Mouse (Mus musculus): ENCODE measurements at regions not wholly inside any gene's neighbourhood (a gene's known extent, or its start where the extent isn't known, plus 50 kb on each side); places are given as distances from the start of the nearest gene placed in this dataset.

DNA sequence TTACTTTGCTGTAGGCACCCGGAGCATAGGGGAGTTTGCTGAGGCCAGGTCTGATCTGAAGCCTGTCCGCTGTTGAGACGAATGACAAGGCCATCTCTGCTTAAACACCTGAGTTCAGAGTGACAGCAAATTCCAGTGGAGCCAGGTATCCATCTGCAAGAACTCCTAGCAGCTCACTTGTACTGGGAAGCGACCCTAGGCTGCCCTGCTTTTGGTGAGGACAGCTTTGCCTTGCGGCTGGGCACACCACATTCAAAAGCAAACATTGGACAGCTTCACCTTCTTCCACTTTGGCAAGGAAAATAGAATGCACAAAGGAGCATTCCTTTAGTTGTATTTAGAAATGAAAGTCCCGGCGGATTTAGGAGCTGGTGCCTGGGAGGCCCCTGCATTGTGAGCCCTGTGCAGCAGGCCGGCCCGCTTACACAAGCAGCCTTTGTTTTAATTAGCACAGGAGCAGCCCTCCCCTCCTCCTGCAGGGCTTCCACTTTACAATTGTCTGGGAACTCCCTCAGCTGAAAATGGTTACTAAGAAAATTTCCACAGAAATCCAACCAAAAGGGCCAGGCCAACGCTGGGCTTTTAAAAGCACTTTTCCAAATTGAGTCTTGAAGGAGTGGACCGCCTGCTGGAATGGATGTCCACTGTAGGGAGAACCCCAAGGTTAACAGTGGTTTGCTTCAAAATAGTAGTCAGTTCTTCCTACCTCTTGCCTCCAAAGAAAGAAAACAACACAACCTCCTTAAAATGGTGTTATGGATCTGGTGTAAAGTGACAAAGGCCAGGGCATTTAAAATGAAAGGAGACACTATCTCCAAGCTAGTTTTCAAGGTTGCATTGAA, 321.6 kb upstream of the Mpdz start:
- WGBS = 6% methylated on average over 11 of the region's 11 CpGs
- no peaks in the 10 kb centered on the region for H3K27me3 ChIP-seq
- H3K27ac ChIP-seq = peak overlapping the region; percentile 84
- peaks cover 26% of the 10 kb centered on the region for H3K4me1 ChIP-seq
- no peaks in the 10 kb centered on the region for H3K9me3 ChIP-seq (replicated peaks)
- H3K36me3 ChIP-seq (ENCODE audit: poor library complexity, severe bottlenecking) = no peaks in the 10 kb centered on the region
- peak overlapping the region; percentile 7; the same call in 1 of the 2 replicates for H3K4me3 ChIP-seq
- peak overlapping the region; percentile 42 for H3K4me2 ChIP-seq
- H3K9ac ChIP-seq = no peak overlapping the region; the same call in 1 of the 2 replicates
- peak; percentile 94 for ATAC-seq

DNA sequence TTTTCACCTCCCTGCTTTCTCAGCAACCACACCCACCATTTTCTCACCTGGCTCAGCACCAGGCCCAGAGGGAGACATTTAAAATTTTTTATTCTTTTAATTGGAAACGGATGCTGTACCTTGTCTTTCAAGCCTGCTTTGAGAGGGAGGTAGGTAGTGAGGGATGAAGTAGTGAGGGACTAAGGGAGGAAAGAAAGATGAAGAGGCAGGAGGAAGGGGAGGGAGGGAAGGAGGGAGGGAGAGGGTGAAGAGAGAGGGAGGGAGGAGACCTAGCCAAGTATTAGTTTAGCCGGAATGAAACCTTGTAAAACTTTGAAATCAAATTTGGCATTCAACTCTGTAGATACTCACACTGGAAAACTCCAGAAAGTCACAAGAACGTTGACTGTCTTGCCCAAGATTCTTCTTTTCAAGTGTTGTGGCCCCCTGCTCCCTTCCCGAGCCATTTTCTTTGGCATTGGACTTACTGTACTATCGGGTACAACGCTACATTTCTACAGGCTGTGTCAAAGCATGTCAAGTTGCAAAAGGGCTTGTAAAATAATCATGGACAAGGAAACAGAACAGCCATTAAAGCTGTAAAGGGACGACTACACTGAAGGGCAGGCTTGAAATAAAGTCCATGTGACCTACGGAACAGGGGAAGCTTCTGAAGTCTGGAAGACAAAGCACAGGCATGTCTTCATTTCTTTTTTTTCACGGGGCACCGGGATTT, 320.9 kb upstream of the Mpdz start:
- H3K36me3 ChIP-seq (ENCODE audit: poor library complexity, severe bottlenecking) = no peaks in the 10 kb centered on the region
- peak overlapping the region; percentile 7; the same call in 1 of the 2 replicates for H3K4me3 ChIP-seq
- 14% methylated on average over 10 of the region's 10 CpGs for WGBS
- H3K4me2 ChIP-seq = peak overlapping the region; percentile 42
- H3K9ac ChIP-seq = no peak overlapping the region
- H3K27ac ChIP-seq = peak overlapping the region; percentile 84
- H3K27me3 ChIP-seq = no peaks in the 10 kb centered on the region
- ATAC-seq = peak; percentile 46; the same call in 1 of the 2 replicates
- H3K4me1 ChIP-seq = peaks cover 26% of the 10 kb centered on the region
- no peaks in the 10 kb centered on the region for H3K9me3 ChIP-seq (replicated peaks)

DNA sequence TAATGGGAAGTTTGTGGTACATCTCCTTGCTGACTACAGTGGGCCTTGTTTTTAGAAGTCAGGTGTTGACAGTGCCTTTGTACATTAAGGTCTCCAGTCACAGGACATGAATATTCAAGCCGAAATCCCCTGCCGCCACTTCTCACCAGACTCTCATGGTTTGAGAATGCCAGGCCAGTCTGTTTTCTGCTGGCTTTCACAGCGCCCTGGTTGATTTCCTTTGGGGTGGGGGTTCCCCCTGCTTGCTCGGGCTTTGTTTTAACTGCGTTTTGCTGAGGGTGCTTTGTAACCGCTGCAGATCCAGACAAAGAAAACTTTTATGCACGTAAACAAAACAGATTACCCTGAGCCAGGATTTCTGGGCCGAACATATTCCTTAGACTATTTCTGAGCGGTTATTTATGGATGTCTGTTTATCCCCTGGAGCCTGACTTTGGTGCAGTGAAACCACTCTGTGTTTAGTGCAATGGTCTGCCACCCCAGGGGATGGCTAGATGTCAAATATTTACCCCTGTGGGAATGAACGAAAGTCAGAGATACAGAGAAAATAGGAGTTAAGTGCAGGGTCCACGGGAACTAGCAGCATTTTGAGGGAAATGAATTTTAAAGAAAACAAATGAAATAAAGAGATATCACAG, 320.1 kb upstream of the Mpdz start:
- H3K4me1 ChIP-seq = peaks cover 26% of the 10 kb centered on the region
- H3K4me2 ChIP-seq = peak overlapping the region; percentile 35
- no peaks in the 10 kb centered on the region for H3K9me3 ChIP-seq (replicated peaks)
- H3K9ac ChIP-seq = peak overlapping the region; percentile 34
- H3K4me3 ChIP-seq = no peak overlapping the region
- no peaks in the 10 kb centered on the region for H3K36me3 ChIP-seq (ENCODE audit: poor library complexity, severe bottlenecking)
- peak; percentile 34; the same call in 1 of the 2 replicates for ATAC-seq
- H3K27me3 ChIP-seq = no peaks in the 10 kb centered on the region
- 8% methylated on average over 11 of the region's 11 CpGs for WGBS
- peak overlapping the region; percentile 84; the same call in 1 of the 2 replicates for H3K27ac ChIP-seq

DNA sequence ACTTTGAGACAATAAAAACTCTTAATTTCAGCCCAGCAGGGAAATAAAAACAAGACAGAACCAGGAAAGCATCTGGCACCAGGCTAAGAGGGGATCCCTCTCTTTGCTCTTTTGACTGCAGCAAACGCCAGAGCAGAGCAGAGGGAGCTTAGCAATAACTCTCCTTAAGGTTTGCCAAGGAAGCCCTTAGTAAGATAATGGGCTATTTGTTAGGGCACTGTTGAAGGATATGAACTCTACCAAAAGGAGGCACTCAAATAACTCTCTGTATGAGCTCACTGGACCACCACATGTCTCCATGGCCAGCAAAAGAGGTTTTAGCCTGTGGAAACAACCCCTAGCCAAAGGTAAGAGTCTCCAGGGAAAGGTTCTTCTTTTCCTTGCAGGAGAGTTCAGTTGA, 315.3 kb upstream of the Mpdz start:
- Histone ChIP-seq H3K4me3 (no peak overlapping the region), H3K27ac (no peak overlapping the region), H3K4me1 (peaks cover 6% of the 10 kb centered on the region), H3K4me2 (no peak overlapping the region), H3K9me3 (replicated peaks) (no peaks in the 10 kb centered on the region), H3K36me3 (ENCODE audit: poor library complexity, severe bottlenecking) (no peaks in the 10 kb centered on the region), H3K27me3 (no peaks in the 10 kb centered on the region), H3K9ac (no peak overlapping the region)
- ATAC-seq = no peak
- WGBS = 6% methylated on average over 1 of the region's 1 CpGs

DNA sequence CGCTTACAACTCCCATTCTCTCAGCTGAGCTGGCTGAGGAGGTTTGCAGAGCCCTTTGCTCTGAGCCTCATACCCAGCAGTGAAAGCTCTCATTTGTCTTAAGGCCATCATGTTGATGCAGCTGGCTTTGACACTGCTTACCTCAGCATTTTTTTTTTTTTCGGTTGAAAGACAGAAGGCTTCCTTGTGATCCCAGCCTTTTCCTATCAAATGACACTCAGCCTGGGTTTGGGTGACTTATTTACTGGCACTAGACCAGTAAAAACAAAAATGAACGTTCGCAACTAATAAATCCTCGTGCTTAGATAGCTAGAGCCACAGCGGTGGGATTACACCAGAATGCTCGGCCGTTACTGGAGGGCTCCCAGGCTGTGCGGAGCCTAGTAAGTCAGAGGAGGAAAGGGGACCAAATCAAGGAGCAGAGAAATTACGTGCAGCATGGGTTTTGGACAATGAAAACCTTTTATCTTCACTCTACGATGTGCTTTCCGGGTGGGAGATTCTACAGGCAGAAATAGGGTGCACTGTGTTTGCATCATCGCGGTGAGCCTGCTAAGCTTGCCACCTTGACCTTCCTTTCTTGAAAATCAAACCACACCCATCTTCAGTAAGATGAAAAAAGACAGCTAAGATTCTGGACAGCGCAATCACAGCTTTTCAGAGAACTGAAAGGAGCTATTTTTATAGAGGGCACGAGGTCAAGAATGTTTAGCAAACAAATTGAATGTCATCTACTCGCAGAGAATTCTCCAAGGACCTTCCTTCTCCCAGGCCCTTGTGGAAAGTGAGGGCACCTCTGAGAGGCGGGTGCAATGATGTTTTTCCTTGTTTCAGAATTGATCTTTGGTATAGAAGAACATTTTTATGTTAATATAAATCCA, 302.3 kb upstream of the Mpdz start:
- Histone ChIP-seq H3K4me2 (peak overlapping the region; percentile 37; the same call in 1 of the 2 replicates), H3K27me3 (no peaks in the 10 kb centered on the region), H3K4me3 (no peak overlapping the region), H3K27ac (peak overlapping the region; percentile 73), H3K4me1 (peaks cover 19% of the 10 kb centered on the region), H3K9ac (0 out of 2 replicates have a peak overlapping the region, but pooled peaks have one; percentile 26), H3K9me3 (replicated peaks) (no peaks in the 10 kb centered on the region), H3K36me3 (ENCODE audit: poor library complexity, severe bottlenecking) (no peaks in the 10 kb centered on the region)
- peak; percentile 80 for ATAC-seq
- 27% methylated on average over 18 of the region's 18 CpGs for WGBS

DNA sequence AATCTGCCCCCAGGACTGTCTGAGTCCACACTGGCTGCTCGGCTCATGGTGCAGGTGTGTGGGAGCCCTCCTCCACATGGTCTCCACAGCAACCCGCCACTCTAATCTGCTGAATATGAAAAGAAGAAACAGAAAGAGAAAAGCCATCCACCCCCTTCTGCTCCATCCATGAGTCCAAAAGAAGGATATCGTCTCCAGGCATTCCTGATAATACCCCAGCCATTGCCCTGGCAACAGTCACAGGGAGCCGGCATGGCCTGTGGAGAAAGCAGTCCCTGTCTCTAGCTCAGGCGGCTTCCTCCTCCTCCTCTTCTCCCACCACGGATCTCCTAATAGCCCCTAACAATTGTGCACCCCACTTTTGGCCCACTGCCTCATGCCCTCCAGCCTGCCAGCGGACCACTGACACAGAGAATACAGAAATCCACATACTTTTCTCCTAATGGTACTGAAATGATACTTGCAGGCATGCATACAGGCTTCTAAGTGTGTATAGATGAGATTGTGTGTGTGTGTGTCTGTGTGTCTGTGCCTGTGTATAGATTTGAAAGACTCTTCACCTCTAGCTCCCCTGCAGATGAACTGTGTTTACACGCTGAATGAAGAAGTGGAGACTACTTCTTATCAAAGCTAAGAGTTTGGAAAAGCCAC, 301.5 kb upstream of the Mpdz start:
- H3K4me3 ChIP-seq = no peak overlapping the region
- H3K9ac ChIP-seq = peak overlapping the region; percentile 26
- ATAC-seq = peak; percentile 86
- H3K36me3 ChIP-seq (ENCODE audit: poor library complexity, severe bottlenecking) = no peaks in the 10 kb centered on the region
- peak overlapping the region; percentile 37 for H3K4me2 ChIP-seq
- peak overlapping the region; percentile 73 for H3K27ac ChIP-seq
- 8% methylated on average over 8 of the region's 8 CpGs for WGBS
- no peaks in the 10 kb centered on the region for H3K27me3 ChIP-seq
- no peaks in the 10 kb centered on the region for H3K9me3 ChIP-seq (replicated peaks)
- peaks cover 19% of the 10 kb centered on the region for H3K4me1 ChIP-seq

DNA sequence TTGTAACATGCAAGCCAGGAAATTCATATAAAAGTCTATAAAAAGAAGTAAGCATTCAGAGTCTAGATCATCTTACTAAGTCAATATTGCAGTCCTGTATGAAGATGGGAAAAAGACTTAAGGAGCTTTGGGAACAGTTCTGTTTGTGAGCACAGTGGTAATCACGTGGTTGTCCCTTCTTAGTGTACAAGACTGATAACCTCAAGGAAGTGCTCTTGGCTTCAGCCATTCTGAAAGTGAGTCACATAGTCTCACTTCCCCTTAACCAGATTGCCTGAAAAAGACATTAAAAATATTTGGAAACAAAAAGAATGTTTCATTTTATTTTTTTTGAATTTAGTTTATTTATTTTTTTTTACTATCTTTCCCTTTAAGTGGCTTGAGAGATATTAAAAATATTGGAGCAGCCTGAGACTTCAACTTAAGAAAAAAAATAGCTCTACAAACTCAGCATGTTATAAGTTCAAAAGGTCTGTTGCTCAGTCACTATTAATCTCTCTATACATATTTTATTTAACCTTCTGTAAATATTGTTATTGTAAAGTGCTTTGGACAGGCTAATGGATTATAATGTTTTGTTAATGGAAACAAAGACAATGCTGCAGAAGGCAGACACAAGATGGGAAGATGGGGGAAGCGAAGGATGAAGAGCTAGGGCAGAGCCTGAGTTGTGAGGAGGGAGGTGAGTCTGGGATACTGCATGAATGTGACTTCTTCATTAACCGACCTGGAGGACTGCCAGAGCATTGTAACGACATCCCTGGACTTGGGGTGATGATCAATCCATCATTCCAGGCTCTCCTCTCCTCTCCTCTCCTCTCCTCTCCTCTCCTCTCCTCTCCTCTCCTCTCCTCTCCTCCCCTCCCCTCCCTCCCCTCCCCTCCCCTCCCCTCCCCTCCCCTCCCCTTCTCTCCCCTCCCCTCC, 300.2 kb upstream of the Mpdz start:
- no peaks in the 10 kb centered on the region for H3K36me3 ChIP-seq (ENCODE audit: poor library complexity, severe bottlenecking)
- H3K4me1 ChIP-seq = peaks cover 21% of the 10 kb centered on the region
- H3K9me3 ChIP-seq (replicated peaks) = no peaks in the 10 kb centered on the region
- no peak overlapping the region for H3K27ac ChIP-seq
- 74% methylated on average over 4 of the region's 4 CpGs for WGBS
- no peak for ATAC-seq
- H3K4me3 ChIP-seq = no peak overlapping the region
- H3K27me3 ChIP-seq = no peaks in the 10 kb centered on the region
- no peak overlapping the region for H3K4me2 ChIP-seq
- no peak overlapping the region for H3K9ac ChIP-seq

DNA sequence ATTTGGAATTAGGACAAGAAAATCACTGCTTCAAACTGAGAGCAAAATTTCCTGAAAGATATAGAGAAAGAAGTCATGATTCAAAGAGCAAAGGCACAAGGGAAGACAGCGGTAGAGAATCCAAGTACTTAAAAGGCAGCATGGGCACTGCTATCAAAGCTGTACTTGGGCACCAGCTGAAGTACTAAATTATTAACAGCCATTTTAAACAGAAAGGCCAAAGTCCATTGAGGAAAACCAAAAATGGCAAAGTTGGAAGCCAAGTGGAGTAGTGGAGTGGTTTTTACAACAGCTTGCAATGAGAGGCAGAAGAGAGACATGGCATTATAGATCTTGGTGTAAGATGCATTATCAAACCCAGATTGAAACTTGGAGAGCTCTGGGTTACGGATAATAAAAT, 291.8 kb upstream of the Mpdz start:
- Histone ChIP-seq H3K9me3 (replicated peaks) (no peaks in the 10 kb centered on the region), H3K4me3 (no peak overlapping the region), H3K4me1 (0 out of 2 replicates have a peak, but pooled peaks cover 8% of the 10 kb centered on the region), H3K4me2 (no peak overlapping the region), H3K9ac (no peak overlapping the region), H3K27ac (no peak overlapping the region), H3K36me3 (ENCODE audit: poor library complexity, severe bottlenecking) (no peaks in the 10 kb centered on the region), H3K27me3 (no peaks in the 10 kb centered on the region)
- 97% methylated on average over 2 of the region's 2 CpGs for WGBS
- no peak for ATAC-seq

DNA sequence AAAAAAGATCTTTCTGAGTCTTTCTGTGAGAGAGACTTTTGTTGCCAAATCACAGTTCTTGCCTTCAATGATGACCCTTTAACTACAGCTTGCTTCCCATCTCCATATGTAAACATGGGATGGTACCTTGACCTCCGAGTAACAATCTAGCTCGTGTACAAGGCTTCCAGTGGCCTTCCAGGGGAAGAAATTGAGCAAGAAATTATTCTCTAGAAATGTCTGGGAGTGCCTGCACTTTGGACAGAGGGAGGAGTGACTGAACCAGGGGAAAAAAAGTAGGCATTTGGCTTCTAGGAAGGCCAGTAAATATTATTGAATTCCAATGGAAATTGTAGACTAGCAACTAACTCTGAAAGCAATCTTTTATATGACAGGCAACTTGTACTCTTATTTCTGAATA, 287.8 kb upstream of the Mpdz start:
- Histone ChIP-seq H3K27ac (no peak overlapping the region), H3K36me3 (ENCODE audit: poor library complexity, severe bottlenecking) (no peaks in the 10 kb centered on the region), H3K9ac (no peak overlapping the region), H3K4me3 (no peak overlapping the region), H3K27me3 (no peaks in the 10 kb centered on the region), H3K4me1 (peaks cover 23% of the 10 kb centered on the region), H3K4me2 (no peak overlapping the region), H3K9me3 (replicated peaks) (no peaks in the 10 kb centered on the region)
- WGBS = 81% methylated on average over 2 of the region's 2 CpGs
- ATAC-seq = no peak

DNA sequence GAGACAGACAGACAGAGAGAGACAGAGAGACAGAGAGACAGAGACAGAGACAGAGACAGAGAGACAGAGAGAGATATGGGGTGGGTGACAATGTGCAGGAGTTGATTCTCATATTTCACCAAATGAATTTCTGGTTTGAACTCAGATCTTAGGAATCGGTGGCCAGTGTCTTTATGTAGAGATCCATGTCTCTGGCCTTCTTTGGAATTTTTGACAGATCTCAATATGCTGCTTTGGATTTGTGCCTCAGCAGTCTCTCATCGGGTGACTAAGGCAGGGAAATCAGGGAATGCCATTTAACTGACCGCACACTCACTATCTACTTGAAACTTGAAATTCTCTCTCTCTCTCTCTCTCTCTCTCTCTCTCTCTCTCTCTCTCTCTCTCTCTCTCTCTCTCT, 286.3 kb upstream of the Mpdz start:
- H3K4me1 ChIP-seq = peaks cover 22% of the 10 kb centered on the region
- no peaks in the 10 kb centered on the region for H3K27me3 ChIP-seq
- no peaks in the 10 kb centered on the region for H3K9me3 ChIP-seq (replicated peaks)
- no peaks in the 10 kb centered on the region for H3K36me3 ChIP-seq (ENCODE audit: poor library complexity, severe bottlenecking)
- no peak overlapping the region for H3K27ac ChIP-seq
- H3K4me2 ChIP-seq = no peak overlapping the region
- no peak overlapping the region for H3K9ac ChIP-seq
- H3K4me3 ChIP-seq = no peak overlapping the region
- 88% methylated on average over 3 of the region's 3 CpGs for WGBS
- no peak for ATAC-seq

Measured in forebrain, embryonic 13.5 days (tissue).